Mouse (Mus musculus) embryonic fibroblast, embryonic 13.5 days (primary cell): Measurements from ENCODE around the gene Coch.

Experiments
- CTCF ChIP-seq: IDR thresholded peaks from 2 replicates; pipeline ENCODE4 v1.5.1; 2011; ENCODE audit warnings: mild to moderate bottlenecking, control low read depth, low read length, moderate library complexity, borderline replicate concordance; ENCODE audit not compliant: insufficient read depth
- POLR2A ChIP-seq: IDR thresholded peaks from 2 replicates; pipeline ENCODE4 v1.6.1; 2011; ENCODE audit warnings: low read depth, mild to moderate bottlenecking, control low read depth, low read length, moderate library complexity

DNA sequence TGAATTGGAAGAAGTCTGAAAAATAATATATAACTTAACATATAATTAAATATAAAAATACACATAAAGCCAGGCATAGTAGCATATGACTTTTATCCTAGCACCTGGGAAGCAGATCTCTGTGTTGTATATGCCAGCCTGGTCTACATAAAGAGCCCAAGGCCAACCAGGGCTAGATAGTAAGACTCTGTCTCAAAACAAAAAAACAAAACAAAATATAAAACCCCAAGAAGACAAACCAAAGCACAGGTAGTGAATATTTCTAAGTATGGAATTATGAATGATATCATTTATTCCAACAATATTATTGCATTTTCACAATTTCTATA is 30.2 kb downstream of the Coch start:
- TF ChIP-seq CTCF, result no peak
- no peak for TF ChIP-seq POLR2A
